Mouse (Mus musculus): ENCODE measurements around the gene Zfp617. TPM values are rescaled to one million over a fixed set of nuclear protein-coding genes. Genes with fewer than 3 reads are reported as not detected.
"Not testable (repeated sequence)": the region's sequence is repeated elsewhere in the genome, so short reads cannot be mapped to it uniquely, and the experiment has no call there.

Gene Zfp617
- polyA plus RNA-seq (2021), result 26.0 TPM

DNA sequence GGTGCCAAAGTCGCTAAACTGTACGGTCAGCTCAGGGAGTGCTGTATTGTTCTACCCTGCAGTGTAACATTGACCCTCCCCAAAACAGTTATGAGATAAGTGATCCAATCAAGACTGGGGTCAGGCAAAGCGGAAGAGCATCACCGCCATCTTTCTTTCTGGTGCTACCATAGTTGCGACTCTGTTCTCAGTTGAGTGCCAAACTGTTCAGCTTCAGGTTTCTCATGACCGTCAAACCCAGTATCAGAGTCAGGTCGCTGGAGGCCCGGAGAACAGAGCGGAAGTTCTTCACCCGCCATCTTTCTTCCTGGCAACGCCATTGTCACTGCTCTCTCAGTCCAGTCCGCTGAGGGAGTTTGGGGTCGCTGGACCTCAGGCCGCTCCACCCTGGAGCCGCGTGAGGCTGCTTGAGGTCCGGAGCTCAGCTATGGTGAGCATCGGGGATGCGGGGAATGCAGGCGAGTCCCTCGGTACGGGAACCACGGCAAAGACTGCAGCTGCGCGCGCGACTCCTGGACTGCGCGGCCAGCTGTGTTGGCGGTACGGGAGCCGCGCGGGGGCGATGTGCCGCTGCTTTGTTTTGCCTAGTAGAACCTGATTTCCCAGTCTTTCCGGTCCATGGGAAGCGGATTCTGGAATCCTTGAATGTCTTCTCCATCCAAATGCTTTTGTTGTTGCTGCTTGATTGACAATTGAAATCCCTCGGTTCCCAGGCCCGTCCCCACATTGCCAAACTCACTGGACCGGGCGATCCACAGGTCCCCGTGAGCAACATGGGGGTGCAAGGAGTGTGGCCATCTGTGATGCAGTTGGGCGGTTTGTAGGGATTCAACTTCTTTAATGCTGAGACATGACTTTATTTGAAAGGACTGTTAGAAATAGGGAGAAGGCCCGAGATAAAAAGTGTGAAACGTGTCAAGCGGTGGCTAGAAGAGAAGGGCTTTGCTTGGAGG, at the start of gene Zfp617, which contains the start of gene Zfp882:
Gene Zfp617 (plus strand): TSS at position 327 of the 953 bp plus-strand sequence.
Gene Zfp882 (plus strand): TSS at position 300 of the 953 bp plus-strand sequence.
- DNase-seq (ENCODE audit: low read depth, low spot score) (no peak), ATAC-seq (peak; percentile 97)
- H3K27me3 ChIP-seq, result peaks cover 24% of the 10 kb centered on the region
- TF ChIP-seq CTCF (IDR thresholded peaks at IDR 0.05), result peak; percentile 97
- in situ Hi-C loops (cut with MboI; ENCODE audit: low pct_unique_long_range_greater_than_20kb), result no loop called here
- ChIA-PET CTCF (interaction anchor here (0.9 to 1.2 kb wide), 2 partner anchors 9 to 76 kb away, joined by 3 read pairs; no protein-coding TSS in a partner anchor), POLR2A (no interaction called here)

GRCm38 (mm10) chr8:71861551-71861950, 46.9 kb upstream of the Zfp617 start:
- DNase-seq (ENCODE audit: low read depth, low spot score); H3K27me3 ChIP-seq; ATAC-seq; CTCF ChIA-PET; POLR2A ChIA-PET: not testable (repeated sequence)
- in situ Hi-C loops (cut with MboI; ENCODE audit: low pct_unique_long_range_greater_than_20kb), result loop anchor here (5.0 kb wide), 1 partner anchor 779 kb away; no protein-coding TSS in a partner anchor

DNA sequence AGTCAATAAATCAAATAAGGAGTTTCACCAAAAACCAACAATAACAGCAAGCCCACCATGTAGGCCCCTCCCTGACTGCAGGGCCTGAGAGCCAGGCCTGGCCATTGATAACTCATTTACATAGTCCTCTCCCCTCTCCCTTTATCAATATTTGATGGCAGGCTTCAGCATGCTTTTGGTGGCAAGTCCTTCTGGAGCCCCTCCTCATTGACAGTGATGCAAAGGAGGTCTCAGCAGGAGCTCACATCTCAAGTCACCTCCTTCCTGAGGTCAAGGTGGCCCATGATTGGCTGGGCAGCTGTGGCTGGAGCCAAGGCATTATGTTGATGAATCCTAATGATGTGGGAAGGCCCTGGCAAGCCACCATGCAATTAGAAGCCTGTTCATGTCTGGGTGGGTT, 46.4 kb upstream of the Zfp617 start:
- DNase-seq (ENCODE audit: low read depth, low spot score); H3K27me3 ChIP-seq; POLR2A ChIA-PET; CTCF ChIA-PET; ATAC-seq: not testable (repeated sequence)
- in situ Hi-C loops (cut with MboI; ENCODE audit: low pct_unique_long_range_greater_than_20kb), result loop anchor here (5.0 kb wide), 1 partner anchor 780 kb away; no protein-coding TSS in a partner anchor

GRCm38 (mm10) chr8:71881618-71882274, 26.7 kb upstream of the Zfp617 start, which contains the start of gene Zfp709:
Zfp709 (plus strand) TSS chr8:71882019.
- CTCF ChIA-PET, result no interaction called here
- POLR2A ChIA-PET, result no interaction called here
- peaks cover 40% of the 10 kb centered on the region for H3K27me3 ChIP-seq
- ATAC-seq, result no peak
- no peak for DNase-seq (ENCODE audit: low read depth, low spot score)
- no peak for TF ChIP-seq CTCF (IDR thresholded peaks at IDR 0.05)
- in situ Hi-C loops (cut with MboI; ENCODE audit: low pct_unique_long_range_greater_than_20kb), result no loop called here

GRCm38 (mm10) chr8:71900666-71901065, 7.8 kb upstream of the Zfp617 start:
- DNase-seq (ENCODE audit: low read depth, low spot score); ATAC-seq; H3K27me3 ChIP-seq; POLR2A ChIA-PET; CTCF ChIA-PET; in situ Hi-C loops (cut with MboI; ENCODE audit: low pct_unique_long_range_greater_than_20kb): not testable (repeated sequence)

GRCm38 (mm10) chr8:71903084-71903483, 5.4 kb upstream of the Zfp617 start:
- ATAC-seq; DNase-seq (ENCODE audit: low read depth, low spot score); in situ Hi-C loops (cut with MboI; ENCODE audit: low pct_unique_long_range_greater_than_20kb); POLR2A ChIA-PET; CTCF ChIA-PET: not testable (repeated sequence)
- peaks cover 15% of the 10 kb centered on the region for H3K27me3 ChIP-seq

GRCm38 (mm10) chr8:71906809-71907208, 1.6 kb upstream of the Zfp617 start:
- DNase-seq (ENCODE audit: low read depth, low spot score), result no peak
- in situ Hi-C loops (cut with MboI; ENCODE audit: low pct_unique_long_range_greater_than_20kb), result no loop called here
- ChIA-PET CTCF (no interaction called here), POLR2A (no interaction called here)
- no peak for ATAC-seq
- TF ChIP-seq CTCF (IDR thresholded peaks at IDR 0.05), result no peak
- peaks cover 24% of the 10 kb centered on the region for H3K27me3 ChIP-seq

- POLR2A ChIA-PET, result no interaction called here
- H3K27me3 ChIP-seq, result peaks cover 24% of the 10 kb centered on the region
- CTCF ChIA-PET, result interaction anchor here (0.9 to 1.2 kb wide), 2 partner anchors 10 to 76 kb away, joined by 3 read pairs; no protein-coding TSS in a partner anchor
- in situ Hi-C loops (cut with MboI; ENCODE audit: low pct_unique_long_range_greater_than_20kb), result no loop called here
- ATAC-seq, result no peak
- TF ChIP-seq CTCF (IDR thresholded peaks at IDR 0.05), result no peak
- no peak for DNase-seq (ENCODE audit: low read depth, low spot score)
Observed at GRCm38 (mm10) chr8:71907798-71908257, 607 bp upstream of the Zfp617 start.

DNA sequence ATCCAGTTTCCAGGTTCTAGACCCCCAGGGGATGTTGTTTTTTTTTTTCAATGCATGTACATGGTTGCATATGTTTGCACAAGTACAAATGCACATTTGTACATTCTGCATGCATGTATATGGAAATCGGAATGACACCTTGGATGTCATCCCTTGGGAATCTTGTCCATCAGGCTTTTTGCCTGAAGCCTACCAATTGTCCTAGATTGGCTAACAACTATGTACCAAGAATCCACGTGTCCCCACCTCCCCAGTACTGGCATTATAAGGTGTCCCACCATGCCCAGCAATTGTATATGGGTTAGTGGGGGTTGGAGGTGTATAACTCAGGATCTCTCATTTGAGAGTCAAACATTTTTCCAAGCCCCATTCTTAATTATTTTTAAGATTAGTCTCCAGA, 3.9 kb downstream of the Zfp617 start:
- CTCF ChIA-PET, result no interaction called here
- TF ChIP-seq CTCF (IDR thresholded peaks at IDR 0.05), result no peak
- DNase-seq (ENCODE audit: low read depth, low spot score) (no peak), ATAC-seq (no peak)
- in situ Hi-C loops (cut with MboI; ENCODE audit: low pct_unique_long_range_greater_than_20kb), result loop anchor here (10.0 kb wide), 1 partner anchor 223 kb away; the partner anchor contains the start of gene Tpm4
- POLR2A ChIA-PET, result no interaction called here
- H3K27me3 ChIP-seq, result peaks cover 17% of the 10 kb centered on the region

GRCm38 (mm10) chr8:71922567-71923401, 14.3 kb downstream of the Zfp617 start:
- no peaks in the 10 kb centered on the region for H3K27me3 ChIP-seq
- ChIA-PET CTCF (interaction anchor here (1.2 to 2.2 kb wide), 2 partner anchors 18 to 49 kb away, joined by 3 to 6 read pairs; no protein-coding TSS in a partner anchor), POLR2A (interaction anchor here (1.6 kb wide), 1 partner anchor 27 kb away, joined by 3 read pairs; no protein-coding TSS in a partner anchor)
- TF ChIP-seq CTCF (IDR thresholded peaks at IDR 0.05), result no peak
- peak; percentile 63 for DNase-seq (ENCODE audit: low read depth, low spot score)
- ATAC-seq, result peak; percentile 98
- in situ Hi-C loops (cut with MboI; ENCODE audit: low pct_unique_long_range_greater_than_20kb), result no loop called here
